Mouse (Mus musculus) retina, postnatal 1 day (tissue): ENCODE measurements around the gene Pepd.
A peak's percentile ranks its signal among the peaks of the same experiment; 100 is the strongest.

Experiments used
- DNase-seq: peaks from one replicate; pipeline ENCODE4 v3.0.0-alpha.2; 2012

Pepd gene

GRCm38 (mm10) chr7:34984526-34985133 is 72.5 kb downstream of the Pepd start:
- DNase-seq = no peak

- DNase-seq = no peak
Measured at GRCm38 (mm10) chr7:34985216-34985615, 73.0 kb downstream of the Pepd start.

- DNase-seq = no peak
Measured at GRCm38 (mm10) chr7:34985646-34986045, 73.5 kb downstream of the Pepd start.

- DNase-seq = no peak
Measured at GRCm38 (mm10) chr7:34986575-34987150, 74.5 kb downstream of the Pepd start.

GRCm38 (mm10) chr7:34987258-34987657 is 75.1 kb downstream of the Pepd start:
- DNase-seq = peak; percentile 29

GRCm38 (mm10) chr7:34988488-34988887 is 76.3 kb downstream of the Pepd start:
- no peak for DNase-seq

GRCm38 (mm10) chr7:34991731-34992246 is 79.6 kb downstream of the Pepd start:
- no peak for DNase-seq

GRCm38 (mm10) chr7:34992766-34993165 is 80.6 kb downstream of the Pepd start:
- DNase-seq = no peak

- DNase-seq = no peak
Measured at GRCm38 (mm10) chr7:34995872-34996662, 83.9 kb downstream of the Pepd start.

GRCm38 (mm10) chr7:35000839-35001238 is 88.7 kb downstream of the Pepd start:
- peak; percentile 61 for DNase-seq

GRCm38 (mm10) chr7:35003171-35003737 is 91.1 kb downstream of the Pepd start:
- DNase-seq = peak; percentile 23

GRCm38 (mm10) chr7:35006661-35007060 is 94.5 kb downstream of the Pepd start:
- DNase-seq = no peak

- no peak for DNase-seq
Measured at GRCm38 (mm10) chr7:35013228-35013627, 101.0 kb downstream of the Pepd start.

- no peak for DNase-seq
Measured at GRCm38 (mm10) chr7:35015252-35015651, 103.1 kb downstream of the Pepd start.

GRCm38 (mm10) chr7:35021365-35021764 is 109.2 kb downstream of the Pepd start:
- DNase-seq = no peak

- DNase-seq = no peak
Measured at GRCm38 (mm10) chr7:35023251-35023650, 111.1 kb downstream of the Pepd start.

- DNase-seq = no peak
Measured at GRCm38 (mm10) chr7:35024426-35024825, 112.2 kb downstream of the Pepd start.

GRCm38 (mm10) chr7:35025409-35026275 is 113.5 kb downstream of the Pepd start:
- peak; percentile 72 for DNase-seq

- DNase-seq = no peak
Measured at GRCm38 (mm10) chr7:35026276-35026630, 114.1 kb downstream of the Pepd start.

- peak; percentile 69 for DNase-seq
Measured at GRCm38 (mm10) chr7:35026838-35027291, 114.7 kb downstream of the Pepd start.

GRCm38 (mm10) chr7:35027801-35028420 is 115.7 kb downstream of the Pepd start:
- DNase-seq = no peak

GRCm38 (mm10) chr7:35028559-35028958 is 116.4 kb downstream of the Pepd start:
- no peak for DNase-seq
